Mouse (Mus musculus): ENCODE data around the gene Gpr61. TPM values are rescaled to one million over a fixed set of nuclear protein-coding genes. Genes with fewer than 3 reads are reported as not detected.

The Gpr61 gene
- total and polyA plus RNA-seq, 3 experiments: 0.11 TPM; not detected in 2

- no peaks in the 10 kb centered on the region for H3K4me1 ChIP-seq (ENCODE audit: insufficient read depth, low read depth, low read length)
- ATAC-seq (ENCODE audit: extremely low read depth, insufficient number of reproducible peaks, low FRiP score, poor library complexity, severe bottlenecking) (no peak), DNase-seq (ENCODE audit: low spot score) (no peak)
- no peaks in the 10 kb centered on the region for H3K36me3 ChIP-seq (replicated peaks)
- TF ChIP-seq GATA1 (IDR thresholded peaks at IDR 0.05; ENCODE audit: borderline replicate concordance, low read length): no peak
- no peak for TF ChIP-seq GATA2 (IDR thresholded peaks at IDR 0.05; ENCODE audit: borderline replicate concordance, low read depth, low read length)
- TF ChIP-seq POLR2AphosphoS5 (IDR thresholded peaks at IDR 0.05; ENCODE audit: insufficient replicate concordance, low read depth, low read length): no peak
- no peak for TF ChIP-seq TAL1 (conservative IDR thresholded peaks at IDR 0.05; ENCODE audit: low read depth, low read length)
- no peak for TF ChIP-seq CTCF (IDR thresholded peaks at IDR 0.05; ENCODE audit: low read depth, low read length)
- H3K4me3 ChIP-seq (ENCODE audit: low read depth, low read length): no peak overlapping the region
- H3K9me3 ChIP-seq (replicated peaks): no peaks in the 10 kb centered on the region
- H3K27me3 ChIP-seq (ENCODE audit: insufficient read depth, low read length): peaks cover 37% of the 10 kb centered on the region
Measured at GRCm38 (mm10) chr3:108166486-108167211, 12.0 kb upstream of the Gpr61 start.

GRCm38 (mm10) chr3:108165532-108166315 lies 11.0 kb upstream of the Gpr61 start:
- Histone ChIP-seq H3K27me3 (ENCODE audit: insufficient read depth, low read length) (peaks cover 43% of the 10 kb centered on the region), H3K4me1 (ENCODE audit: insufficient read depth, low read depth, low read length) (no peaks in the 10 kb centered on the region), H3K4me3 (ENCODE audit: low read depth, low read length) (no peak overlapping the region), H3K36me3 (replicated peaks) (no peaks in the 10 kb centered on the region), H3K9me3 (replicated peaks) (no peaks in the 10 kb centered on the region)
- ATAC-seq (ENCODE audit: extremely low read depth, insufficient number of reproducible peaks, low FRiP score, poor library complexity, severe bottlenecking) (no peak), DNase-seq (ENCODE audit: low spot score) (no peak)
- TF ChIP-seq TAL1 (conservative IDR thresholded peaks at IDR 0.05; ENCODE audit: low read depth, low read length): no peak
- TF ChIP-seq CTCF (IDR thresholded peaks at IDR 0.05; ENCODE audit: low read depth, low read length): no peak
- no peak for TF ChIP-seq GATA1 (IDR thresholded peaks at IDR 0.05; ENCODE audit: borderline replicate concordance, low read length)
- TF ChIP-seq POLR2AphosphoS5 (IDR thresholded peaks at IDR 0.05; ENCODE audit: insufficient replicate concordance, low read depth, low read length): no peak
- no peak for TF ChIP-seq GATA2 (IDR thresholded peaks at IDR 0.05; ENCODE audit: borderline replicate concordance, low read depth, low read length)

GRCm38 (mm10) chr3:108164807-108165206 lies 10.1 kb upstream of the Gpr61 start:
- ATAC-seq (ENCODE audit: extremely low read depth, insufficient number of reproducible peaks, low FRiP score, poor library complexity, severe bottlenecking): peak; percentile 66; the same call in 1 of the 2 replicates
- peak; percentile 55 for DNase-seq (ENCODE audit: low spot score)
- Histone ChIP-seq H3K9me3 (replicated peaks) (no peaks in the 10 kb centered on the region), H3K36me3 (replicated peaks) (no peaks in the 10 kb centered on the region), H3K27me3 (ENCODE audit: insufficient read depth, low read length) (peaks cover 43% of the 10 kb centered on the region), H3K4me1 (ENCODE audit: insufficient read depth, low read depth, low read length) (no peaks in the 10 kb centered on the region), H3K4me3 (ENCODE audit: low read depth, low read length) (no peak overlapping the region)
- TF ChIP-seq TAL1 (conservative IDR thresholded peaks at IDR 0.05; ENCODE audit: low read depth, low read length) (no peak), CTCF (IDR thresholded peaks at IDR 0.05; ENCODE audit: low read depth, low read length) (peak; percentile 86)

GRCm38 (mm10) chr3:108164091-108164490 lies 9.4 kb upstream of the Gpr61 start:
- TF ChIP-seq TAL1 (conservative IDR thresholded peaks at IDR 0.05; ENCODE audit: low read depth, low read length) (no peak), POLR2AphosphoS5 (IDR thresholded peaks at IDR 0.05; ENCODE audit: insufficient replicate concordance, low read depth, low read length) (no peak), GATA2 (IDR thresholded peaks at IDR 0.05; ENCODE audit: borderline replicate concordance, low read depth, low read length) (no peak), GATA1 (IDR thresholded peaks at IDR 0.05; ENCODE audit: borderline replicate concordance, low read length) (no peak), CTCF (IDR thresholded peaks at IDR 0.05; ENCODE audit: low read depth, low read length) (no peak)
- ATAC-seq (ENCODE audit: extremely low read depth, insufficient number of reproducible peaks, low FRiP score, poor library complexity, severe bottlenecking) (no peak), DNase-seq (ENCODE audit: low spot score) (no peak)
- Histone ChIP-seq H3K36me3 (replicated peaks) (no peaks in the 10 kb centered on the region), H3K27me3 (ENCODE audit: insufficient read depth, low read length) (peaks cover 43% of the 10 kb centered on the region), H3K4me3 (ENCODE audit: low read depth, low read length) (no peak overlapping the region), H3K4me1 (ENCODE audit: insufficient read depth, low read depth, low read length) (no peaks in the 10 kb centered on the region), H3K9me3 (replicated peaks) (no peaks in the 10 kb centered on the region)

- TF ChIP-seq GATA1 (IDR thresholded peaks at IDR 0.05; ENCODE audit: borderline replicate concordance, low read length): no peak
- no peak for TF ChIP-seq POLR2AphosphoS5 (IDR thresholded peaks at IDR 0.05; ENCODE audit: insufficient replicate concordance, low read depth, low read length)
- TF ChIP-seq CTCF (IDR thresholded peaks at IDR 0.05; ENCODE audit: low read depth, low read length): no peak
- no peak for TF ChIP-seq TAL1 (conservative IDR thresholded peaks at IDR 0.05; ENCODE audit: low read depth, low read length)
- TF ChIP-seq GATA2 (IDR thresholded peaks at IDR 0.05; ENCODE audit: borderline replicate concordance, low read depth, low read length): no peak
- DNase-seq (ENCODE audit: low spot score): no peak
- Histone ChIP-seq H3K4me3 (ENCODE audit: low read depth, low read length) (no peak overlapping the region), H3K4me1 (ENCODE audit: insufficient read depth, low read depth, low read length) (no peaks in the 10 kb centered on the region), H3K27me3 (ENCODE audit: insufficient read depth, low read length) (peaks cover 26% of the 10 kb centered on the region), H3K9me3 (replicated peaks) (no peaks in the 10 kb centered on the region), H3K36me3 (replicated peaks) (no peaks in the 10 kb centered on the region)
- no peak for ATAC-seq (ENCODE audit: extremely low read depth, insufficient number of reproducible peaks, low FRiP score, poor library complexity, severe bottlenecking)
Measured at GRCm38 (mm10) chr3:108158383-108159037, 3.8 kb upstream of the Gpr61 start.

- Histone ChIP-seq H3K9me3 (replicated peaks) (no peaks in the 10 kb centered on the region), H3K36me3 (replicated peaks) (peaks cover 19% of the 10 kb centered on the region), H3K27me3 (ENCODE audit: insufficient read depth, low read length) (peaks cover 9% of the 10 kb centered on the region), H3K4me1 (ENCODE audit: insufficient read depth, low read depth, low read length) (peaks cover 17% of the 10 kb centered on the region), H3K4me3 (ENCODE audit: low read depth, low read length) (no peak overlapping the region)
- ATAC-seq (ENCODE audit: extremely low read depth, insufficient number of reproducible peaks, low FRiP score, poor library complexity, severe bottlenecking) (no peak), DNase-seq (ENCODE audit: low spot score) (no peak)
- TF ChIP-seq CTCF (IDR thresholded peaks at IDR 0.05; ENCODE audit: low read depth, low read length) (no peak), POLR2AphosphoS5 (IDR thresholded peaks at IDR 0.05; ENCODE audit: insufficient replicate concordance, low read depth, low read length) (no peak), GATA1 (IDR thresholded peaks at IDR 0.05; ENCODE audit: borderline replicate concordance, low read length) (no peak), GATA2 (IDR thresholded peaks at IDR 0.05; ENCODE audit: borderline replicate concordance, low read depth, low read length) (no peak), TAL1 (conservative IDR thresholded peaks at IDR 0.05; ENCODE audit: low read depth, low read length) (no peak)
Measured at GRCm38 (mm10) chr3:108152290-108152689, 2.4 kb downstream of the Gpr61 start.

Data from G1E (cell line).